Mouse (Mus musculus): ENCODE data around the gene Gpc2. TPM values are rescaled to one million over a fixed set of nuclear protein-coding genes. Genes with fewer than 3 reads are reported as not detected.

Gpc2 gene
- polyA plus RNA-seq, 1 experiment: 0.54 TPM

- H3K4me3 ChIP-seq: no peak overlapping the region
- no peak overlapping the region for H3K4me2 ChIP-seq (ENCODE audit: low read depth)
- H3K27me3 ChIP-seq (ENCODE audit: control insufficient read depth, insufficient read depth, insufficient read length): no peaks in the 10 kb centered on the region
- no peak for TF ChIP-seq TCF12 (IDR thresholded peaks at IDR 0.05; ENCODE audit: insufficient read depth, poor library complexity, severe bottlenecking)
- TF ChIP-seq TCF3 (IDR thresholded peaks at IDR 0.05; ENCODE audit: insufficient read length, low read depth): no peak
- no peak for TF ChIP-seq CEBPB (IDR thresholded peaks at IDR 0.05; ENCODE audit: insufficient read depth, poor library complexity, severe bottlenecking)
- TF ChIP-seq REST (IDR thresholded peaks at IDR 0.05; ENCODE audit: insufficient read depth, insufficient read length): no peak
- no peak for TF ChIP-seq MYOD1 (IDR thresholded peaks at IDR 0.05; ENCODE audit: control insufficient read depth in 1 of 3, insufficient read length in 2 of 3, low read depth in 2 of 3)
- no peak for TF ChIP-seq E2F4 (IDR thresholded peaks at IDR 0.05; ENCODE audit: insufficient read depth)
- TF ChIP-seq MYOG (IDR thresholded peaks at IDR 0.05; ENCODE audit: control insufficient read depth in 1 of 3, insufficient read depth in 1 of 3, insufficient read length in 2 of 3, low read depth in 2 of 3): no peak
- no peak for TF ChIP-seq USF1 (IDR thresholded peaks at IDR 0.05; ENCODE audit: low read depth)
- TF ChIP-seq POLR2A (IDR thresholded peaks at IDR 0.05; ENCODE audit: insufficient read length, low read depth): no peak
- no peak for TF ChIP-seq POLR2AphosphoS2 (IDR thresholded peaks at IDR 0.05; ENCODE audit: insufficient read length, low read depth)
- no peak for TF ChIP-seq SRF (IDR thresholded peaks at IDR 0.05; ENCODE audit: control insufficient read depth, insufficient read length, low read depth)
- TF ChIP-seq MAX (IDR thresholded peaks at IDR 0.05; ENCODE audit: low read depth): no peak
- peaks cover 8% of the 10 kb centered on the region for H3K79me2 ChIP-seq (ENCODE audit: control insufficient read depth, insufficient read depth)
- no peaks in the 10 kb centered on the region for H3K36me3 ChIP-seq (ENCODE audit: control insufficient read depth, insufficient read depth)
- H3ac ChIP-seq (ENCODE audit: control insufficient read depth, insufficient read length): no peak overlapping the region
These were observed 19.0 kb downstream of the Gpc2 start for GRCm38 (mm10) chr5:138260834-138261233.

- H3K79me2 ChIP-seq (ENCODE audit: control insufficient read depth, insufficient read depth): peaks cover 8% of the 10 kb centered on the region
- no peak overlapping the region for H3K4me3 ChIP-seq
- H3K36me3 ChIP-seq (ENCODE audit: control insufficient read depth, insufficient read depth): no peaks in the 10 kb centered on the region
- no peaks in the 10 kb centered on the region for H3K27me3 ChIP-seq (ENCODE audit: control insufficient read depth, insufficient read depth, insufficient read length)
- H3K4me2 ChIP-seq (ENCODE audit: low read depth): no peak overlapping the region
- TF ChIP-seq MYOG (IDR thresholded peaks at IDR 0.05; ENCODE audit: control insufficient read depth in 1 of 3, insufficient read depth in 1 of 3, insufficient read length in 2 of 3, low read depth in 2 of 3): no peak
- no peak for TF ChIP-seq TCF3 (IDR thresholded peaks at IDR 0.05; ENCODE audit: insufficient read length, low read depth)
- no peak for TF ChIP-seq E2F4 (IDR thresholded peaks at IDR 0.05; ENCODE audit: insufficient read depth)
- TF ChIP-seq USF1 (IDR thresholded peaks at IDR 0.05; ENCODE audit: low read depth): no peak
- TF ChIP-seq CEBPB (IDR thresholded peaks at IDR 0.05; ENCODE audit: insufficient read depth, poor library complexity, severe bottlenecking): no peak
- TF ChIP-seq MYOD1 (IDR thresholded peaks at IDR 0.05; ENCODE audit: control insufficient read depth in 1 of 3, insufficient read length in 2 of 3, low read depth in 2 of 3): no peak
- TF ChIP-seq POLR2AphosphoS2 (IDR thresholded peaks at IDR 0.05; ENCODE audit: insufficient read length, low read depth): no peak
- TF ChIP-seq MAX (IDR thresholded peaks at IDR 0.05; ENCODE audit: low read depth): no peak
- TF ChIP-seq TCF12 (IDR thresholded peaks at IDR 0.05; ENCODE audit: insufficient read depth, poor library complexity, severe bottlenecking): no peak
- no peak for TF ChIP-seq POLR2A (IDR thresholded peaks at IDR 0.05; ENCODE audit: insufficient read length, low read depth)
- TF ChIP-seq SRF (IDR thresholded peaks at IDR 0.05; ENCODE audit: control insufficient read depth, insufficient read length, low read depth): no peak
- no peak for TF ChIP-seq REST (IDR thresholded peaks at IDR 0.05; ENCODE audit: insufficient read depth, insufficient read length)
- no peak overlapping the region for H3ac ChIP-seq (ENCODE audit: control insufficient read depth, insufficient read length)
These were observed 19.8 kb downstream of the Gpc2 start for GRCm38 (mm10) chr5:138260051-138260450.

DNA sequence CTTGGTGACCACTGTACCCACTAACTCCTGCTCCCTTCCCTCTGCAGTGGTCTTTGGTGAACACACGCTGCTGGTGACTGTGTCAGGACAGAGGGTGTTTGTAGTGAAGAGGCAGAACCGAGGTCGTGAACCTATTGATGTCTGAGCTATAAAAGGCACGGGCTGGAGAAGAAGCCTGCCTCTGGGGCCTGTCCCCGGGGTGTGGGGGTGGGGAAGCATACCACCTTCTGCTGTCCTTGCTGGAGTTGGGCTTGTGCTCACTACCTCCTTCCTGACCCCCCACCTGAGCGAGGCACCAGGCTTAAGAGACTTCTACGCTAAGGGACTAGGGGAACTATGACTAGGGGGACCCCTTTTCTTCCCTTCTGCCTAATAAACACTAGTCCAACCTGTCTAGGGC lies 20.8 kb downstream of the Gpc2 start:
- TF ChIP-seq POLR2AphosphoS2 (IDR thresholded peaks at IDR 0.05; ENCODE audit: insufficient read length, low read depth) (no peak), TCF12 (IDR thresholded peaks at IDR 0.05; ENCODE audit: insufficient read depth, poor library complexity, severe bottlenecking) (no peak), POLR2A (IDR thresholded peaks at IDR 0.05; ENCODE audit: insufficient read length, low read depth) (no peak), CEBPB (IDR thresholded peaks at IDR 0.05; ENCODE audit: insufficient read depth, poor library complexity, severe bottlenecking) (no peak), REST (IDR thresholded peaks at IDR 0.05; ENCODE audit: insufficient read depth, insufficient read length) (no peak), TCF3 (IDR thresholded peaks at IDR 0.05; ENCODE audit: insufficient read length, low read depth) (no peak), USF1 (IDR thresholded peaks at IDR 0.05; ENCODE audit: low read depth) (no peak), SRF (IDR thresholded peaks at IDR 0.05; ENCODE audit: control insufficient read depth, insufficient read length, low read depth) (no peak), MYOD1 (IDR thresholded peaks at IDR 0.05; ENCODE audit: control insufficient read depth in 1 of 3, insufficient read length in 2 of 3, low read depth in 2 of 3) (no peak), MYOG (IDR thresholded peaks at IDR 0.05; ENCODE audit: control insufficient read depth in 1 of 3, insufficient read depth in 1 of 3, insufficient read length in 2 of 3, low read depth in 2 of 3) (no peak), MAX (IDR thresholded peaks at IDR 0.05; ENCODE audit: low read depth) (no peak), E2F4 (IDR thresholded peaks at IDR 0.05; ENCODE audit: insufficient read depth) (no peak)
- Histone ChIP-seq H3K36me3 (ENCODE audit: control insufficient read depth, insufficient read depth) (no peaks in the 10 kb centered on the region), H3ac (ENCODE audit: control insufficient read depth, insufficient read length) (no peak overlapping the region), H3K4me2 (ENCODE audit: low read depth) (no peak overlapping the region), H3K4me3 (no peak overlapping the region), H3K79me2 (ENCODE audit: control insufficient read depth, insufficient read depth) (peaks cover 1% of the 10 kb centered on the region), H3K27me3 (ENCODE audit: control insufficient read depth, insufficient read depth, insufficient read length) (no peaks in the 10 kb centered on the region)

GRCm38 (mm10) chr5:138258542-138258941 lies 21.3 kb downstream of the Gpc2 start:
- Histone ChIP-seq H3K79me2 (ENCODE audit: control insufficient read depth, insufficient read depth) (no peaks in the 10 kb centered on the region), H3K27me3 (ENCODE audit: control insufficient read depth, insufficient read depth, insufficient read length) (no peaks in the 10 kb centered on the region), H3K36me3 (ENCODE audit: control insufficient read depth, insufficient read depth) (no peaks in the 10 kb centered on the region), H3K4me2 (ENCODE audit: low read depth) (no peak overlapping the region), H3ac (ENCODE audit: control insufficient read depth, insufficient read length) (no peak overlapping the region), H3K4me3 (no peak overlapping the region)
- TF ChIP-seq MYOG (IDR thresholded peaks at IDR 0.05; ENCODE audit: control insufficient read depth in 1 of 3, insufficient read depth in 1 of 3, insufficient read length in 2 of 3, low read depth in 2 of 3) (no peak), CEBPB (IDR thresholded peaks at IDR 0.05; ENCODE audit: insufficient read depth, poor library complexity, severe bottlenecking) (no peak), SRF (IDR thresholded peaks at IDR 0.05; ENCODE audit: control insufficient read depth, insufficient read length, low read depth) (no peak), POLR2A (IDR thresholded peaks at IDR 0.05; ENCODE audit: insufficient read length, low read depth) (no peak), TCF3 (IDR thresholded peaks at IDR 0.05; ENCODE audit: insufficient read length, low read depth) (no peak), MAX (IDR thresholded peaks at IDR 0.05; ENCODE audit: low read depth) (no peak), MYOD1 (IDR thresholded peaks at IDR 0.05; ENCODE audit: control insufficient read depth in 1 of 3, insufficient read length in 2 of 3, low read depth in 2 of 3) (no peak), POLR2AphosphoS2 (IDR thresholded peaks at IDR 0.05; ENCODE audit: insufficient read length, low read depth) (no peak), USF1 (IDR thresholded peaks at IDR 0.05; ENCODE audit: low read depth) (no peak), REST (IDR thresholded peaks at IDR 0.05; ENCODE audit: insufficient read depth, insufficient read length) (no peak), E2F4 (IDR thresholded peaks at IDR 0.05; ENCODE audit: insufficient read depth) (no peak), TCF12 (IDR thresholded peaks at IDR 0.05; ENCODE audit: insufficient read depth, poor library complexity, severe bottlenecking) (no peak)

All from myocyte (in vitro differentiated cells).